Mouse (Mus musculus) left cerebral cortex, postnatal 14 days (tissue): ENCODE measurements around the gene Khdc3. TPM values are rescaled to one million over a fixed set of nuclear protein-coding genes. Genes with fewer than 3 reads are reported as not detected.
A peak's percentile ranks its signal among the peaks of the same experiment; 100 is the strongest.
"Not testable (repeated sequence)": the region's sequence is repeated elsewhere in the genome, so short reads cannot be mapped to it uniquely, and the experiment has no call there.

ENCODE experiments used
- DNase-seq, 2 experiments: peaks; one replicate each; pipeline ENCODE4 v3.0.0; 2021 to 2022; ENCODE audit warnings: low spot score in 2 of 2, mixed read lengths in 1 of 2
- intact Hi-C: fragments of 180-260 bp; cut with DNase I; formaldehyde crosslinking; loops from one replicate; pipeline ENCODE4 v1.15.1; 2025
- long read RNA-seq, 2 experiments: library from polyadenylated mRNA; stranded (forward); transcript quantifications; one replicate each; pipeline ENCODE4 v2.0.0; 2021
- total RNA-seq, 2 experiments: library from RNA; stranded (reverse); gene quantifications; 2 replicates each; pipeline ENCODE4 v1.2.3; 2021

Khdc3 gene
- total RNA-seq, result 1 to 10 TPM; 1.2 to 1.4 TPM
- long read RNA-seq, experiment 1, result 0 reads
- long read RNA-seq, experiment 2, result 0 reads

DNA sequence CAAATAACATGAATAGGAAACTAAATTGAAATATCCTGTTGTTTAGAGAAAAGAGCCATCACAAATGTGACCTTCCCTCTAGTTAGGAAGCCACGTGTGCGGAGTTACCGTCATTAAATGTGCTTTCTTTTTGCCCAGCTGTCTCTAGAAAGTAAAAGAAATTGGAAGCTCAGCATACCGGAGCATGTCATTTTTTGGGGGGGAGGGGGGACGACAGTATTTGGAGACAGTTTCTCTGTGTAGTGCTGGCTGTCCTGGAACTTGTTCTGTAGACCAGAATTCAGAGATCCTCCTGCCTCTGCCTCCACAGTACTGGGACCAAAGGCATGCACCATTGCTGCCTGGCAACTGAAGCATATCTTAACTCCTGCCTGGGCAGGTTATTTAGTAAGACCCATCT lies at the start of gene Khdc3:
Gene Khdc3 (plus strand): TSS at position 301 of the 400 bp plus-strand sequence.
- DNase-seq, result no peak
- intact Hi-C loops, result no loop called here

GRCm38 (mm10) chr9:73055441-73055911 lies 46.2 kb upstream of the Khdc3 start:
- intact Hi-C loops, result no loop called here
- DNase-seq, result no peak

DNA sequence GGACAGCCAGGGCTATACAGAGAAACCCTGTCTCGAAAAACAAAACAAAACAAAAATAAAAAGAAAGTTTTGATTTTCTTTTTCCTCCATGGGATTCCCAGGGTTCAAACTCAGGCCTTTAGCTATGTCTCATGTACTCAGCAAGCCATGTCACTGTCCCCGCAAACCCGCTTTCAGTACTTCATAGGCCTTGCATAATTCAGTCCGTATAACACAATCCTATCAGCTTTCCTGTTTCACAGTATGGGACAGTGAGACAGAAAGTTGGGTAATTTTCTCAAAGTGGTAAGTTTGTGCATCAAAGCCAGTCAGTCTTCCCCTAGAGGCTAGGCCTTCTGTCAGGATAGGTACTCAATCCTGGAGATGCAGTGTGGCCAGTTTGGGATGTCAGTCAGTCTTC lies 42.4 kb upstream of the Khdc3 start:
- DNase-seq, result no peak
- intact Hi-C loops, result no loop called here

DNA sequence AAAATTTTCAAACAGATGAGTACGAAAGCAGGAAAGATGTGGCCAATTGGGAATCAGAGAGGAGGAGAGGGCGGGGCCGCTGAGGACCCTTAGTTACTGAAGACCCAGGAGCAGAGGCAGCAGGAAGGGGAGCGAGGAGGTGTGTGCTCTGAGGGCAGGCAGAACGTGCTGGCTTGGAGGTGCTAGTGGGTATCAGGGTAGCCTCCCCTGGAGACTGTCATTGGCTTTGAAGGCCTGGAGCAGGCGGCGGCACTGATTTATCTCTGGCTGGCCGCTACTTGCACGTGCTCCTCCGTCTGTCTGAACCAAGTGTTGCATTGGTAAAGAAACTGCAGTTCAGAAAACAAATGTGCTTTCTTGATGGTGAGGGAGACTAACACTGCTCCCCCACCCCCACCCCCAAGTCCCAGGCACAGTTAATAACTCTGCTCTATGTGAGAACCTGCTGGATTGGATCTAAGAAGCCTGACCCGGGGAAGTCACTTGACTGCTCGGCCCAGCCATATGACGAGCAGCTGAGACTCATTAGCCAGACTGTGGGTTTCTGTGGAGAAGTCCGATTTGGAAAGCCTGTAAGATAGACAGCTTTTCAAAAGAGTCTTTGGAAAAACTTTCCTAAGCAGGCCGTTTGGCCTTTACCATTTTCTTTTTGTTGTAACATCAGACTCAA lies 37.9 kb upstream of the Khdc3 start:
- intact Hi-C loops, result no loop called here
- no peak for DNase-seq

GRCm38 (mm10) chr9:73067086-73067485 lies 34.5 kb upstream of the Khdc3 start:
- no peak for DNase-seq
- intact Hi-C loops, result no loop called here

DNA sequence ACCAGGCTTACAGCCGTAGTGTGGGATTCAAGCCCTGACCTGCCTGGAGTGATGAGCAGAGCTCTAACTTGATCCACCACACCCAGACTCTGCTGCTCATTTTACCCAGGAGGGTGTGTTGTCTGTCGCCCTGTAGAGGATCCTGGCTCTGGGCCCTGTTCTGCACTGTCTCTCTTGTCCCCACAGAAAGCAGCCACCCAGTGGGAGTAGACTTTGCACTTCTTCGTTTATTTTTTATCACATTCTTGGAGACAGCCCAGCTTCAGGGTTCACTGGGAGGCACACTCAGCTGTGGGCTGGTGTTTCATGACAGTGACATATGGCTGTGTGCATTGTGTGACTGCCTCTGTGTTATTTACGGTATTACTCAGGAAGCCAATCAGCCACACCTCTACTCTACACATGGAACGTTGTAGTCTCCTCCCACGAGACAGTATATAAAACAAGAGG lies 33.4 kb upstream of the Khdc3 start:
- peak; percentile 50 to 81 for DNase-seq
- intact Hi-C loops, result no loop called here

DNA sequence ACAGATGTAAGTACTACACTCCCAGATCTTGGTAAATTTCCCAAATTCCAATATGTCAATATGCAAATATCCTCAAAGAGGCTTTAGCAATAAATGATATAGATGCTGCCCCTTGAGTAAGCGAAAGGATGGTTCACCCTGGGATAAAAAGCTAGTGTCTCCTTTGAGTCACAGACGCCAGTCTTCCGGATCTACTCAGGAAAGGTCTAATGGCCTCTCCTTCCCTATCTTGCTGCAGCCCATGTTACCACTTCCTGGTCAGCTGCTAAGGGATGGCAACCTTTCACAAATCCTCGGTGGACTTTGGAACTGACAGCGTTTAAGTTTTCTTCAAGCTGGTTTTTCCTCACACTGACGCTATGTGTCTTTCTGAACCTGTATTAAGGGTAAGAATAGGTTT lies 32.9 kb upstream of the Khdc3 start:
- no peak for DNase-seq
- intact Hi-C loops, result no loop called here

GRCm38 (mm10) chr9:73070971-73071659 lies 30.5 kb upstream of the Khdc3 start:
- peak in 1 of 2 experiments; percentile 52 for DNase-seq

DNA sequence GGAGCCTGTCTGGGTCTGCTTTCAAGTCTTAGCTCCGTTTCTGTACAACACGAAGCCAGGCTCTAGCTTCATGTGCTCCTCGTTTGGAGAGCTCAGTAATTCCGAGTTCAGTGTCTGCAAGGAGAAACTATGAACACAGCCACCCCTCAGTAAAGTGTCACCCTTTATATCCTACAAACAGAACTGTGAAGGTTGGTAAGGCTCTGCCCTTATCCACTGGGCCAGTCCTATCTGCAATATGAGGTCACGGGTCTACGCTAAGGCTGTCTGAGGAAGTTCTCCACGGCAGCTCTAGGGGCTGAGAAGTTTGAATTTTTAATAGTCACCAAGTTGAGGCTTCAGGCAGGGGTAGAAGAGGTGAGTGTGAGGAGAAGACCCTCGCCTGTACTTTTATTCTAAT lies 29.2 kb upstream of the Khdc3 start:
- intact Hi-C loops, result no loop called here
- DNase-seq, result no peak

More at GRCm38 (mm10) chr9:73070971-73071659, 30.5 kb upstream of the Khdc3 start:
- intact Hi-C loops, result no loop called here

DNA sequence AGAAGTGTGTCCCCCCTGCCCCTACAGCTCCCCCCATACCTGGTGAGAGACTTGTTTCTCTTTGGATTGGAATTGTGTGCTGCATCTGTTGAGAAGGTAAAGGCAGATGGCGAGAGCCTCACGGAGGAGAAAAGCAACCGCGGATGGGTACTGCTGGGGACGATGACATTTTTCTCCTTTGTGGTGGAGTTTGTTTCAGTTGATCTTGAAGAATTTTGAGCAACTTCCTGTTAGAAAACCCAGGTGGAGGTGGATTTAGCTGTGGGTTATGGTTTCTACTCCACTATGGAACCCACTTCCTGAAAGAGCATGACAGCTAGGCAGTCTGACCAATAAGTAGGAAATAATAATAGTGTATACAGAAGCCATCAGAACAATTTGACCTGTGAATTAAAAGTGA lies 28.5 kb upstream of the Khdc3 start:
- DNase-seq, result no peak
- intact Hi-C loops, result no loop called here

GRCm38 (mm10) chr9:73079349-73079748 lies 22.3 kb upstream of the Khdc3 start:
- intact Hi-C loops, DNase-seq: not testable (repeated sequence)

GRCm38 (mm10) chr9:73079801-73080325 lies 21.8 kb upstream of the Khdc3 start:
- intact Hi-C loops, result no loop called here
- DNase-seq, result no peak

GRCm38 (mm10) chr9:73082291-73083000 lies 19.2 kb upstream of the Khdc3 start:
- no peak for DNase-seq
- intact Hi-C loops, result no loop called here

- intact Hi-C loops, result no loop called here
Measured at GRCm38 (mm10) chr9:73083956-73084355, 17.7 kb upstream of the Khdc3 start.

GRCm38 (mm10) chr9:73085845-73086244 lies 15.8 kb upstream of the Khdc3 start:
- intact Hi-C loops, result no loop called here
- no peak for DNase-seq

More at GRCm38 (mm10) chr9:73083956-73084355, 17.7 kb upstream of the Khdc3 start:
- no peak for DNase-seq

DNA sequence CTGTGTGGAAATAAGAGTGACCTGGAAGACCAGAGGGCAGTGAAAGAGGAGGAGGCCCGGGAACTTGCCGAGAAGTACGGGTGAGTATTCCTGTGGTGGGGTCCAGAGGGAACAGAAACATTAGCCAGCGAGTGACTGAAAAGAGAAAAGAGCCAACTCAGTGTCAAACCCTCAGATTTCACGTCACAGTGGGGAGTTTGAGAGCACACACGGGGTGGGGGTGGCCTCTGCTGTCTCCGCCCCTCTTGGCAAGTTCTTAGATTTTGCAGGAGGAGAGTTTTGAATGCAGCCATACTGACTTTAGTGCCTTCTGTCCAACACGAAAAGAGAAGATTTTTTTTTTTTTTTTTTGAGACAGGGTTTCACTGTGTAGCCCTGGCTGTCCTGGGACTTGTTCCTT lies 14.5 kb upstream of the Khdc3 start:
- no peak for DNase-seq
- intact Hi-C loops, result no loop called here

DNA sequence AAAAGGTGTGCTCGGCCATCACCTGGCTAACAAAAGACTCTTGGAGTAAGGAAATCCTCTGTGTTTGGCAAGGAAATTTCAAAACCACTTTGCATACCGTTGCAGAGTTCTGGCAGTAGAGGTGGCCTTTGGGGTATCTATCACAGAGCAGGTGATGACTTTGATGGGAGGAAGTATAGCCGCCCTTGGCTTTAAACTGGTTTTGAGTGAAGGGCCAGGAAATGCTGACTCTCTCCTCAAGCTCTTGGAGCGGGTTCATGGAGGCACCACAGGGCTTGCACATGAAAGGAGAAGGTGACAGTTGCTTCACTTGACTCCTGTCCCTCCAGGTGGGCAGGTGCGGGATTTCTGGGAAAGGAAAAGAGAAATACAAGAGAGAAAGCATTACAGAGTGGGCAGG lies 14.1 kb upstream of the Khdc3 start:
- intact Hi-C loops, result no loop called here
- DNase-seq, result no peak

GRCm38 (mm10) chr9:73089222-73089920 lies 12.3 kb upstream of the Khdc3 start:
- DNase-seq, result peak in 1 of 2 experiments; percentile 19
- intact Hi-C loops, result no loop called here

DNA sequence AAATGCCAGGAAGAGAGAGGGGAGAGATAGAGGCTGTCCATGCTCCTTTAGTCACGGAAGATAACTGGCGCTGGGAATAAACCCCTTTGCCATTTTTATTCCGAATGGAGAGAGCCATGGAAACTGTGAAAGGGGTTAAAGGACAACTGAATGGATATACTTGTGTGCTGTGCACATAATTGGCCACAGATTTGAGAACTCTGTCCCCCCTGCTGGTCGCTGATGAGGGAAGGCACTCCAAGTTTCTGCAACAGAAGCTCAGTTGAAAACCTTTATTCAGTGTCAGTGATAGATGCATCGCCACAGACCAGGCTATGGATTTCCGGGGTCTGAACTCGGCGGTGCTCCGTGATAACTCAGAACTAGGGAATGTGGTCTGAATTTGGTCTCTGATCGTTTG lies 11.5 kb upstream of the Khdc3 start:
- intact Hi-C loops, result loop anchor here (5.0 to 10.0 kb wide), 2 partner anchors 123 to 325 kb away; no protein-coding TSS in a partner anchor
- no peak for DNase-seq
